ENCODE assay signal across 8 mouse cellular contexts in the genomic region with DNA sequence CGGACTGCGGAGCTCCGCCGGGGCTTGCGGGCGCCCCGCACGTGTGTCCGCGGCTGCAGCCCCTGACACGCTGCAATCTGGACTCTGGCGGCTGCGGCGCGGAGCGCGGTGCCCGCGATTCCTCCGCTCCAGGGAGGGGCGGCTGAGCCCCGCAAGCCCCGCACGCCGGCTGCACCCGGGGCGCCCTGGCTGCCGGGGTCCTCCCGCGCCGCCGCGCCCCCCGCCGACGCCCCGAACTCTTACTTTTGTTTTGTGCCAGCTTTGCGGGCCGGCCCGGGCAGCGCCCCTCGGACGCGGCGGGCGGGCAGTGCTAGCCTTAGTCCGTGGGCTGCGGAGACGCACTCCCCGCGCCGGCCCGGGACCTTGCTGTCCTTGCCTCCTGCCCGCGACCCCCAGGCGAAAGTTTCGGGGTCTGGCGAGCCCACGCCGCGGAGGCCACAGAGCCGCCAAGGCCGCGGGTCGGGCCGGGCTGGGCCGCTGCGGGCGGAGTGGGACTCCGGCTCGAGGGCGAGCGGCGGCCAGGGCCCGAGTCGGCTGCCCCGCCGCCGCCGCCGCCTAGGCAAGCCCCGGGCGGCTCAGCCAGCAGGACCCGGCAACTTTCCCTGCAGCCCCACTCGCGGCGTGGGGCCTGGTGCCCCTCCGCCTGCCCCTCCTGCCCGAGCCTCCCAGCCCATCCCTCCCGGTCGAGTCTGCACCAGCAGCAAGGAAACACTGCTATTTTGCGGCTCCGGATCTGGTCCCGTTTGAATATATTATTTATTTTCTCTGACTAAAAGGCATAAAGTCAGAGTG. TPM values are rescaled to one million over a fixed set of nuclear protein-coding genes. Genes with fewer than 3 reads are reported as not detected.
A peak's percentile ranks its signal among the peaks of the same experiment; 100 is the strongest.
DNase-seq lines count a peak whose midpoint lies in the region; ATAC-seq lines count a peak whose summit lies in the region.

No protein-coding gene starts in this region.

- intact Hi-C loops in gastrocnemius, postnatal 14 days (cut with DNase I; ENCODE audit: low total_unique reads), result loop anchor here (5.0 to 10.0 kb wide), 2 partner anchors 86 to 224 kb away; no protein-coding TSS in a partner anchor

- peaks cover 8% of the 10 kb centered on the region for H3K36me3 ChIP-seq in kidney, embryonic 15.5 days
- H3K36me3 ChIP-seq in midbrain, embryonic 12.5 days, result peaks cover 7% of the 10 kb centered on the region

- H3K4me3 ChIP-seq in kidney, embryonic 15.5 days (replicated peaks), result peak overlapping the region; percentile 78
- H3K4me3 ChIP-seq in midbrain, embryonic 12.5 days, result peak overlapping the region; percentile 91

- DNase-seq in adrenal gland, adult 18-20 months (ENCODE audit: low spot score in 2 of 2), result peak; percentile 44 to 57
- no peak for DNase-seq in adrenal gland, postnatal 4 days (ENCODE audit: low spot score in 2 of 2)
- peak; percentile 10 for DNase-seq in thymus, postnatal 14 days
- no peak for DNase-seq in thymus, postnatal 0 days (ENCODE audit: low spot score)
- peak; percentile 36 for DNase-seq in gastrocnemius, postnatal 14 days
- DNase-seq in T-cell, adult 2 months (ENCODE audit: low spot score), result no peak

- peaks cover 40% of the 10 kb centered on the region for H3K4me1 ChIP-seq in kidney, embryonic 15.5 days
- peaks cover 38% of the 10 kb centered on the region for H3K4me1 ChIP-seq in midbrain, embryonic 12.5 days

- peak overlapping the region; percentile 88 for H3K27ac ChIP-seq in kidney, embryonic 15.5 days
- peak overlapping the region; percentile 87 for H3K27ac ChIP-seq in midbrain, embryonic 12.5 days (replicated peaks)

- 0 out of 2 replicates have a peak, but pooled peaks have one; percentile 32 for ATAC-seq in kidney, embryonic 15.5 days (replicated peaks; ENCODE audit: low FRiP score)
- ATAC-seq in midbrain, embryonic 12.5 days (ENCODE audit: low FRiP score, low read depth), result peak; percentile 35; the same call in 1 of the 2 replicates

- under 1% methylated on average over 83 of the region's 94 CpGs for WGBS in kidney, embryonic 15.5 days
- under 1% methylated on average over 71 of the region's 94 CpGs for WGBS in midbrain, embryonic 12.5 days

- H3K27me3 ChIP-seq in kidney, embryonic 15.5 days, result peaks cover 74% of the 10 kb centered on the region
- peaks cover 74% of the 10 kb centered on the region for H3K27me3 ChIP-seq in midbrain, embryonic 12.5 days

- H3K9ac ChIP-seq in kidney, embryonic 15.5 days, result peak overlapping the region; percentile 87
- H3K9ac ChIP-seq in midbrain, embryonic 12.5 days (replicated peaks), result peak overlapping the region; percentile 94

- H3K9me3 ChIP-seq in kidney, embryonic 15.5 days (replicated peaks), result no peaks in the 10 kb centered on the region
- 0 out of 2 replicates have a peak, but pooled peaks cover 2% of the 10 kb centered on the region for H3K9me3 ChIP-seq in midbrain, embryonic 12.5 days

- peak overlapping the region; percentile 88 for H3K4me2 ChIP-seq in kidney, embryonic 15.5 days
- peak overlapping the region; percentile 87 for H3K4me2 ChIP-seq in midbrain, embryonic 12.5 days (replicated peaks)

RNA-seq across cellular contexts. Expression of gene E130114P18Rik, which starts 0.5 kb away (rescaled TPM):
- total RNA-seq in adrenal gland, adult 18-20 months (2021), result under 1 TPM; 0.26 to 0.27 TPM
- 1 to 10 TPM; 1.2 to 1.4 TPM for total RNA-seq in adrenal gland, postnatal 4 days (2021)
- polyA plus RNA-seq in thymus, postnatal 0 days (2015; fragmentation: Nextera tagmentation; extraction: Ambion mirVana), result 0.54 and 0.79 TPM in 2 replicates
- under 1 TPM; 0.38 to 0.39 TPM for total RNA-seq in gastrocnemius, postnatal 14 days (2021)
- polyA plus RNA-seq in kidney, embryonic 15.5 days (2015; fragmentation: Nextera tagmentation; extraction: Ambion mirVana), result 0.51 and 0.59 TPM in 2 replicates
- polyA plus RNA-seq in midbrain, embryonic 12.5 days (2016; fragmentation: Nextera tagmentation; extraction: Ambion mirVana), result 11.5 and 16.5 TPM in 2 replicates

RNA-seq across cellular contexts. Expression of gene Nfia, which starts 5.9 kb away (rescaled TPM):
- 100 to 1,000 TPM; 109 to 132 TPM for total RNA-seq in adrenal gland, adult 18-20 months (2021)
- 100 to 1,000 TPM; 208 to 223 TPM for total RNA-seq in adrenal gland, postnatal 4 days (2021)
- polyA plus RNA-seq in thymus, postnatal 0 days (2015; fragmentation: Nextera tagmentation; extraction: Ambion mirVana), result 16.5 and 18.7 TPM in 2 replicates
- total RNA-seq in gastrocnemius, postnatal 14 days (2021), result 10 to 100 TPM; 69.5 to 70.1 TPM
- polyA plus RNA-seq in kidney, embryonic 15.5 days (2015; fragmentation: Nextera tagmentation; extraction: Ambion mirVana), result 26.8 and 29.3 TPM in 2 replicates
- polyA plus RNA-seq in midbrain, embryonic 12.5 days (2016; fragmentation: Nextera tagmentation; extraction: Ambion mirVana), result 28.5 and 28.6 TPM in 2 replicates

Comparison
In these comparisons a context has a peak if more than half of its experiments do, and no peak if none do; other contexts are left out.
1. DNase-seq: peak in adrenal gland, adult 18-20 months (2 of 2), thymus, postnatal 14 days (single experiment) and gastrocnemius, postnatal 14 days (single experiment); none in adrenal gland, postnatal 4 days (0 of 2), thymus, postnatal 0 days (single experiment) and T-cell, adult 2 months (single experiment).